Mouse (Mus musculus) forelimb bud, embryonic 11.5 days (tissue): ENCODE data around the gene Moap1.

Experiments
- DNase-seq: peaks from one replicate; pipeline ENCODE4 v3.0.0-alpha.2; 2012; ENCODE audit warnings: low read depth, low spot score

Moap1 gene

DNA sequence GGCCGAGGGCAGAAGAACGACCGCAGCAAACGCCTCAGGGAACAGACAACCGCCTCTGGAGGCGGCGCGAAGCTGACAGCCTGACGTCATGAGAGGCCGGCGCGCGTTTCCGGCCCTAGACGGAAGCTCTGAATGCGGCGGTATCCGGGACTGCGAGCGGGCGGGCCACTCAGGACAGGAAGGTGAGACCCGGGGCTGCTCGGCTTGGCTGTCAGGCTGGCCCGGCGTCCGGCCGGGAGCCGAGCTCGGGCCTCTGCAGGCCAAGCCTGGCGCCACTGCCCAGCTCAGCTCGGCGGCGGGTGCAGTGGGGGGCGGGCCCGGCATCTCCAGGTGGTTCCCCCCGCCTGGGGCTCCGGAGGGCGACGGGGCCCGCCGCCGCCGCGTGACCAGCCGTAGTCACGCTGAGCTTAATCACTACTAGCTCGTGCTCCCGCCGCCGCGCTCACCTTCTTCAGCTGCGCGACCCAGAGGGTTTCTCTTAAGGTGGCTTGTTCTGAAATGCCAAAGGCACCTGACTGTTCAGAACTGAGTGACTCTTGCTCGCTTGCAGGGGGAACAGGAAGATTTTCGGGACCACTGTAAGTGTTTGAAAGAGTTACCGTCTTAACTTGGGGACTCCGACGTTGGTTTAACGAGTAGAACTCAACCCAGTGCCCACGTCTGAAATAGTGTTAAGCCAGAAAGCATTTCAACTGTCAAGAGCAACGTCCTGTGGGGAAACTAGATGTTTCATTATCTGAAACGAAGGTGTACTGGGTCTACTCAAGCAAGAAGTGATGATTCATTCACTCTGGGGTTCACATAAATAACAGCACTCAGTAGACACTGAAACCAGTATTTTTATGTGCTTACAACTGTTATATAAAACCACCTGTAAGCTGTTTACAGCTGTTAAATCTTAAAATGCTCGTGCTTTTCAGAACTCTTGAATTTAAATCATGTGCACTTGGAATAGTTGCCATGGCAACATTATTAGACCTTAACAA, at the start of gene Moap1, which contains the start of gene Tmem251:
TSS of gene Moap1 (minus strand) at position 73 of the 986 bp plus-strand sequence.
TSS of gene Tmem251 (plus strand) at position 174 of the 986 bp plus-strand sequence.
- DNase-seq = peak; percentile 82

GRCm38 (mm10) chr12:102787927-102788326, 44.5 kb upstream of the Moap1 start:
- no peak for DNase-seq

GRCm38 (mm10) chr12:102785593-102785985, 42.1 kb upstream of the Moap1 start:
- no peak for DNase-seq

DNA sequence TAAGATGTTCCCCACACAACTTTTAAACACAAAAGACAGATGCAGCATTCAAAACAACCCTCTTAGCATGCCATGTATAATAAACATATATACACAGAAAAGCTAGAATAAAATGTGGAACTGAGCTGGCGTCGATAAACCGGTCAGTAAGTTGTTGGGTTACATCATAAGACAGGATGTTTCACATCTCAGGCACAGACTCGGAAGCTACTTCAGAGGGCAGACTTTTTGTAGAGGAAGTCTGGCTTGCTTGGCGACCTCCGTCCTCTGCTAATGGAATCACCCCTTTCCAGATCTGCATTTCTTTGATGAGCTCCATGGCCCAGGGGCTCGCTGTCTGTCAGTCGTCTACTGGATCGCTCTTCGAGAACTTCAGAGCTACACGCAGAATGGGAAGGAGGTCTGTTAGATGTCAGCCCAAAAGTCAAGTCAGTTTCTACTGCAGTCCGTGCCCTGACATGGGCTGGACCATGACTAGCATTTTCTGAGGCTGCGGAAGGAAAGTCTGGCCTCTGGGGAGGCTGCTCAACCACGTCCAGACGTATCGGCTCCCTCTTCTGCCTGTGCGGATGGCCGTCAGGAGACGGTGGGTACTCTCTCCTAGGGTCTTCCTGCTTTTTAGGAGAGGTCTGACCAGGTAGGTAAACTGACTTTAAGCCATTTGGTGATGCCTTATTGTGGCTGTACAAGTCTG, 41.6 kb upstream of the Moap1 start:
- DNase-seq = no peak

- DNase-seq = no peak
These were observed 39.4 kb upstream of the Moap1 start for GRCm38 (mm10) chr12:102782841-102783240.

DNA sequence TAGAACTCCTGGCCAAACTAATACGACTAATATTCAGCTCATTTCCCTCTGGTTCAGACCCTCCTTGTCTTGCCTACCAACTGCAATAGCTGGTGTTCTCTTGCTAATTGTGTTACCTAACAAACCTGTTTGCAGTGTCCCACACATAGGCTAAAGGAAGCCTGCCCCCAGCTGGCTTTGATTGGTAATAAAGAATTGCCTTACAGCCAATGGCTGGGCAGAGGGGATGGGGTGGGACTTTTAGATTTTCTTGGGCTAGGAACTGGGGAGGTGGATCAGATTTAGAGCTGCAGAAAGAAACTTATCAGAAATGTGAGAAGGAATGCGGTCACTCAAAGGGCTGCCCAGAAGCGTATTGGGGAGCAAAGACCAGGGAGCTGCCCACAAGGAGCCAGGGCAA, 36.0 kb upstream of the Moap1 start:
- DNase-seq = no peak

DNA sequence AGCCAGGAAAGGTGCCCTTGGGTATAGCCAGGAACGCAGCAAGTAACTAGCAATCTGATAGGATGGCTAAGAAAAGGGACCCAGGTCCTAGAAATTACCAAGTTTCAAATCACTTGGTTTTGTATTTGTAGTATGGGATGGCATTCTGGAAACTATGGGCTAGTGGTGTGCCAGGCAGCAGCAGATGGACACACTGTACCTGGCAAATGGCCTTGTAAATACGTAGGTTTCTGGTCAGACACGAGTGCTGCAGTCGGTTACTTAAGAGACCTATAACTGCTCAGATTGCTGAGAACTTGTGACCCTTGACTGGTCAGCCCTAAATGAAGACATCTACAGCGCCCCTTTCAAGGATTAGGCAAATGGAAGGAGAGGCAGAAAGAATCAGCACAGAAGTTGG, 34.7 kb upstream of the Moap1 start:
- DNase-seq = no peak

DNA sequence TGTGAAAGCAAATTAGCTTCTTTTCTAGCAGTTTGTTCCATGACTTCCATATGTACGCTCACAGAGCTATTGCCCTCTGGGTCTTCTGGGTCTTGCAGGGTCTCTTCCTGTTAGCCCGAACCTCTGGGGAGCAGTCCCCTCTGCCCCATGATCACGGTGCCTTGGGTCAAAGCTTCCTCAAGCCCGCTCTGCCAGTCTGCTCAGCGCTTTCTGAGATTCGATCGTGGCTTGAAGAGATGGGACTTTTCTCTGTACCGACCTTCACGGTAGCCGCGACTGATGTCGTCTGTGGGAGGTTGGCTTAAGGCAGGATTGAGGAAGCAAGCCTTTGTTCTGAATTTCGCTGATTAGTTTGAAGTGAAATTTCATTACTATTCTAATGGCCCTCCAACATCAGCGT, 32.6 kb upstream of the Moap1 start:
- DNase-seq = no peak

GRCm38 (mm10) chr12:102772676-102773075, 29.2 kb upstream of the Moap1 start:
- DNase-seq = no peak

DNA sequence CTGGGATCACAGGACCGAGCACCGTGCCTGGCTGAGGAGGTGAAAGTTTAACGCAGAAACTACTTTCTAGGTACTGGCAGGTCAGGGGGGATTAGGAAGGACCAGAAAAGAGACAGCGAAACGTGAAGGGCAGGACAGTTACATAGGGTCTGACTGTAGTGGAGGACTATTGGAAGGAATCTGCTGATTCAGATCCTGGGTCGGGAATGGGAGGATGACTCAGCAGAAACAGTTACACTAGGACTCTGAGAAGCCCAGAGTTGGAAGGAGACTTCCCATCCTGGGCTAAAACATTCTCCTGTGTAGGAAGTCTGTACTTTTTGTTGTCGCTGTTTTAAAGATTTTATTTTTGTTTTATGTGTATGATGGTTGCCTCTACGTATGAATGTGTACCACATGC, 28.1 kb upstream of the Moap1 start:
- no peak for DNase-seq

GRCm38 (mm10) chr12:102769000-102769399, 25.5 kb upstream of the Moap1 start:
- DNase-seq = no peak

DNA sequence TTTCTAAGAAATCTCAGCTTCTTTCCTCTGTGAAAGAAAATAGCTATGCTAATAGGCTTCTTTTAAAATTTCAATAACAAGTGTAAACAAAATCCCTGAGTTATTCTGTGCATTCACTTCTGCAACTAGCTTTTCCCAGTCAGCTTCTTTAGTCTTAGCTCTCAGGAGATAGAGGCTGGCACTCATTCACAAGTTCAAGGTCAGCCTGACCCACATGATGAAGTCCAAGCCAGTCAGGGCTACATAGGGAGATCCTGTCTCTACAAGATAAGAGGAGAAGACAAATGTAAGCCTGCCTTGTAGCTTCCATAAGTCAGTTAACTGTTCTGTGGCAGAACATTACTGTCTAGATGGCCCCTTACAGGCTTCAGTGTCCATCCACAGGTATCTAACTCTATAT, 20.2 kb upstream of the Moap1 start:
- no peak for DNase-seq

GRCm38 (mm10) chr12:102761668-102762067, 18.2 kb upstream of the Moap1 start:
- DNase-seq = no peak

DNA sequence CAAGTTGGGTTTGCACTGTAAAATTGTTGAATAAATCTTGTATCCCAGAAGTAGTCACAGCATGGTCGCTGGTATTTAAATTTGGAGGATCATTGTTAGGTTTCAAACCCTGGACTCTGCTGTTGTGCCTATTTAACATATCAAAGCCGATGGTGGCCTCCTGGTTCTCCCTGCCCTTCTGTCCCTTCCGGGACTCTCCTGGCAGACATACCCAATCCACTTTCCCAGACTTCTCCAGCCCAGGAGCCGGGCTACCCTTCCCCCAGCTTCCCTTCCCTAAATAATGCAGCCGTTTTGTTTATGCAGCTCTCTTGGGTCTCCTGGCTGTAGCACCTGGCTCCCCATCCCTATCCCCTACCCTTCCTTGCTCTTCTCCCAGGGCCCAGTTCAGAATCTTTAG, 15.5 kb upstream of the Moap1 start:
- DNase-seq = no peak

- DNase-seq = no peak
These were observed 14.9 kb upstream of the Moap1 start, which contains the start of gene Gm20604 for GRCm38 (mm10) chr12:102758403-102758756. Gene Gm20604 (minus strand): TSS chr12:102758672.

- DNase-seq = peak; percentile 97
These were observed 14.4 kb upstream of the Moap1 start, which contains the start of the genes Gm28051, Gon7 and Ubr7 for GRCm38 (mm10) chr12:102757689-102758402. Gene Gm28051 (minus strand): TSS chr12:102757765. Gene Gon7 (minus strand): TSS chr12:102757803. Gene Ubr7 (plus strand): TSS chr12:102757967.

- DNase-seq = peak; percentile 16
These were observed 13.7 kb upstream of the Moap1 start for GRCm38 (mm10) chr12:102757055-102757688.

GRCm38 (mm10) chr12:102756304-102756703, 12.8 kb upstream of the Moap1 start:
- no peak for DNase-seq

- no peak for DNase-seq
These were observed 4.8 kb upstream of the Moap1 start for GRCm38 (mm10) chr12:102748256-102748655.

DNA sequence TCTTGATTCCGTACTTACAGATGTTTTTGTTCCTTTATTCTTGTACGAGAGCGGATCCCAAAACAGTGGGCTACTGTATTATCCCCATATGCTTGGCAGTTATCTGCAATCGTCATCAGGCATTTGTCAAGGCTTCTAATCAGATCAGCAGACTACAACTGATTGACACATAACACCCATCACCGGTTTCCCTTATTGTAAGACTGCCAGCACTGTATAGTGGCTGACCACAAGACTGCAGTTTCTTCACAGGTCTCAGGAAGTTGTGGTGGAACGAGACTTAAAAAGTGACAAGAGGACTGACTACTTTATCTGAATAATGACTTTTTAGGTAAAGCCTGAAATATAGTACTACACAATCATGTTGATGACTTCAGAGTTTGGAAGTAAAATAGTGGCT, 1.4 kb upstream of the Moap1 start:
- no peak for DNase-seq

DNA sequence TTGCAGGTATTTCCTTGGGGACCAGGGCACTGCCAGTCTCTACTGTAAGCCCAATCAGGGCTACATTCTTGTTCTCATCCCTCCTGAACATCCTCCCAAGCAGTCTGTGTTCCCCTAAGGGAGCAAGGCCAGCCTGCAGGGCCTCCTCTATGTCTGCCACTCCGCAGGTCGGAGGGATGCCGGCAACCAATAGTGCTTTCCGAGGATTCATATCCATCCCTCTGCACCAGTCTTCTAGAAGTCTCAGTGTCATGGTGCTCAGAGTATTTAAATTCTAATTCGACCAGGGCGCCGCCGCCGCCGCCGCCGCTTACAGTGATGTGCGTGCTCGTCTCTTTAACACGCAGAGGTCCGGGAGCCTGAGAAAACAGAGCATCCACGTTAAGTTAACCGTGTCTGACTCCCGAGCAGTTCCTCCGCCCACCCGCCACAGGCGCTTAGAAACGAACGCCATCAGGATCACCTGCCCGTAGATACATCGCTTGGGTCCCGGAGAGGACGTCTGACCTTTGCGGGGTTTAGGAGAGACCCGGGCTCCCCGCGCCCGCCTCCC, 349 bp downstream of the Moap1 start:
- no peak for DNase-seq
